Mouse (Mus musculus): ENCODE measurements at regions not wholly inside any gene's neighbourhood (a gene's known extent, or its start where the extent isn't known, plus 50 kb on each side); places are given as distances from the start of the nearest gene placed in this dataset.

DNA sequence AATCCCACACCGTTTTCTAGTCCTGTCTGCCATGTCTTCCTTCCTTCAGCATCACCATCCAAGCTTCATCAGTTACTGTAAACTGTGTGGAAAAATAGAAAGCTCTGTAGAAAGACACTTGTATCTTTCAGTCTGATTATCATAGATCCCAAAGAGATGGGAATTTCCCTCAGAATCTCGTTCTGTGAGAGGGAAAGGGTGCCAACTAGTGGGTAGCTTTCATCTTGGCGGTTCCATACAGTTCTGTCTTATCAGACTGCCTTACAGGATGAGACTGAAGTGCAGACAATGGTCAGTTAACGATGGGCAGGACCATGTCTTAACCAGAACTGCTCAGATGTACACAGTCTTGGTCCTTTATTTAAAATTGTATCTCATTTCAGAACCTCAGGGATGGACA lies 243.9 kb downstream of the Gadd45g start:
- no peaks in the 10 kb centered on the region for H3K27me3 ChIP-seq
- no peak overlapping the region for H3K4me2 ChIP-seq
- WGBS, result 70% methylated on average over 4 of the region's 4 CpGs
- no peak for ATAC-seq (ENCODE audit: low FRiP score)
- H3K36me3 ChIP-seq (replicated peaks), result no peaks in the 10 kb centered on the region
- no peak overlapping the region for H3K4me3 ChIP-seq (replicated peaks)
- no peak overlapping the region for H3K27ac ChIP-seq
- no peak overlapping the region for H3K9ac ChIP-seq
- peaks cover 11% of the 10 kb centered on the region; the same call in 1 of the 2 replicates for H3K4me1 ChIP-seq
- H3K9me3 ChIP-seq, result no peaks in the 10 kb centered on the region

GRCm38 (mm10) chr13:52094785-52095184 lies 248.3 kb downstream of the Gadd45g start:
- H3K9me3 ChIP-seq, result no peaks in the 10 kb centered on the region
- no peak overlapping the region for H3K9ac ChIP-seq
- H3K27ac ChIP-seq, result no peak overlapping the region
- H3K36me3 ChIP-seq (replicated peaks), result no peaks in the 10 kb centered on the region
- ATAC-seq (ENCODE audit: low FRiP score), result no peak
- 92% methylated on average over 7 of the region's 7 CpGs for WGBS
- H3K27me3 ChIP-seq, result no peaks in the 10 kb centered on the region
- no peak overlapping the region for H3K4me2 ChIP-seq
- peaks cover 6% of the 10 kb centered on the region; the same call in 1 of the 2 replicates for H3K4me1 ChIP-seq
- H3K4me3 ChIP-seq (replicated peaks), result no peak overlapping the region

GRCm38 (mm10) chr13:52096506-52096905 lies 250.0 kb downstream of the Gadd45g start:
- H3K4me2 ChIP-seq, result no peak overlapping the region
- no peak overlapping the region for H3K9ac ChIP-seq
- H3K4me3 ChIP-seq (replicated peaks), result no peak overlapping the region
- no peaks in the 10 kb centered on the region for H3K9me3 ChIP-seq
- peaks cover 2% of the 10 kb centered on the region; the same call in 1 of the 2 replicates for H3K27me3 ChIP-seq
- no peak overlapping the region for H3K27ac ChIP-seq
- WGBS, result 87% methylated on average over 7 of the region's 7 CpGs
- H3K4me1 ChIP-seq, result peaks cover 6% of the 10 kb centered on the region; the same call in 1 of the 2 replicates
- no peak for ATAC-seq (ENCODE audit: low FRiP score)
- no peaks in the 10 kb centered on the region for H3K36me3 ChIP-seq (replicated peaks)

DNA sequence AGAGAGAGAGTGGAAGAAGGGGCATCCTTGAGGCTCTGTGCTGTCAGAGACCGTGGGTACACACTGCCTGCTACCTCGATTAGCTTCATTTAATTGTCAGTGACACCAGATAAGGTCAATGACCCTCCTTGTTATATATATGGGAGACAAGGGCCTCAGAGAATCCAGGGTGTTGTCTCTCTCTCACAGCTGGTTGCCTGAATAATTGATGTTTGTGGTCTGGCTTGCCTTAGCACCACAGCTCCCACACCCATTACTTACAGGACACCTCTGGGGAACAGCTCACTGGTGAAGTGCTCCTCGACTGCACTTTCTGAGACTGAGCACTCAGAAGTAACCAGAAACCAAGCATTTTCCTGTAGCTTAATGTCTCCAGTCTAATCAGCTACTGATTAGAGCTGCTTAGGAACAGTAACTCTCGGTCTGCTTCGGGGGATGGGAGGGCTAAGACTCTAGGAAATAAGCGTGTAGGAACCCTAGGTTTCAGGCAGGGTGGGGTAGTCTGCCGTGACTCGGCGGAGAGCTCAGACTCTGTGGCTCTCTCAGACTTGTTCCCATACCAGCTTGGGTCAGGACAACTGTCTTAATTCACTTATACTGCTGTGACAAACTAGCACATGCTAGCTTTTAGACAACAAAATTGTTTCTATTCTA lies 259.6 kb downstream of the Gadd45g start:
- Histone ChIP-seq H3K27me3 (peaks cover 15% of the 10 kb centered on the region), H3K4me1 (peaks cover 20% of the 10 kb centered on the region), H3K4me3 (replicated peaks) (no peak overlapping the region), H3K36me3 (replicated peaks) (no peaks in the 10 kb centered on the region), H3K4me2 (no peak overlapping the region), H3K27ac (no peak overlapping the region), H3K9me3 (no peaks in the 10 kb centered on the region), H3K9ac (no peak overlapping the region)
- ATAC-seq (ENCODE audit: low FRiP score), result no peak
- WGBS, result 67% methylated on average over 9 of the region's 9 CpGs

GRCm38 (mm10) chr13:52108349-52108921 lies 262.0 kb downstream of the Gadd45g start:
- H3K9ac ChIP-seq, result no peak overlapping the region
- peaks cover 9% of the 10 kb centered on the region for H3K27me3 ChIP-seq
- no peaks in the 10 kb centered on the region for H3K36me3 ChIP-seq (replicated peaks)
- 19% methylated on average over 8 of the region's 8 CpGs for WGBS
- ATAC-seq (ENCODE audit: low FRiP score), result peak; percentile 80
- peaks cover 20% of the 10 kb centered on the region for H3K4me1 ChIP-seq
- no peak overlapping the region for H3K4me3 ChIP-seq (replicated peaks)
- no peaks in the 10 kb centered on the region for H3K9me3 ChIP-seq
- H3K4me2 ChIP-seq, result peak overlapping the region; percentile 26
- H3K27ac ChIP-seq, result peak overlapping the region; percentile 76

DNA sequence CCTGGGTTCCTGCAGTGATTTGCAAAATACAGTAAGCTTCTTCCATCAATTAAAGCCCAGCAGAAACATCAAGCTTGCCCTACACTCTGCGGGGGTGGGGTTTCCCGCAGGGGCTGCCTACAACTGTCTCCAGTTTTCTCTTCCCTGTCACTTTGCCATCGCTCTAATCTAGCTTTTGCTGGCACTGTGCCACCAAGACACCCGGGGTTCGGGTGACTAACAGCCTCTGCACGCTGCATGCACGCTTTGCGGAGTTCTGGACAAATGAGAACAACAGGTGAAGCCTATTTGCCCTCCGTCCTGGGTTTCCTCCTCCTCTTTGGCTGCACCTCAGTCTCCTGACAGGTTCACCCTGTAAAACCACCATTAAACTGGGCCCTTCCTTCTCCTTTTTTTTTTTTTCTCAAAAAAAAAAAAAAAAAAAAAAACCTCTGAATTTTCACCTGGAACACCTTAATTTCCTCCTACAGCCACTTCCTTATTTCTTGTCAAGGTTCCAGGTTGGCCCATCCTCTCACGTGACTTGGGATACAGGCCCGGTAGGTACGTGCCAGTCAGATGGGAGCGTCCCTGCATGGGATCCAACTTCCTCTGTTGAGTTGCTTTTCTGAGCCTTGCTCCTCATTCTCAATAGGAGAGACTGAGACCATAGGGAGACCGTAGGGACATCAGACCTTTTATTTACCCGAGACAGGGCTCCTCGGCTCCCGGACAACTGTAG lies 262.7 kb downstream of the Gadd45g start:
- ATAC-seq (ENCODE audit: low FRiP score), result peak; percentile 53
- Histone ChIP-seq H3K36me3 (replicated peaks) (no peaks in the 10 kb centered on the region), H3K9me3 (no peaks in the 10 kb centered on the region), H3K4me3 (replicated peaks) (no peak overlapping the region), H3K4me2 (peak overlapping the region; percentile 26; the same call in 1 of the 2 replicates), H3K9ac (no peak overlapping the region), H3K27me3 (peaks cover 4% of the 10 kb centered on the region), H3K4me1 (peaks cover 24% of the 10 kb centered on the region), H3K27ac (peak overlapping the region; percentile 76)
- 62% methylated on average over 17 of the region's 17 CpGs for WGBS

GRCm38 (mm10) chr13:52110750-52111149 lies 264.3 kb downstream of the Gadd45g start:
- 80% methylated on average over 9 of the region's 9 CpGs for WGBS
- no peaks in the 10 kb centered on the region for H3K36me3 ChIP-seq (replicated peaks)
- no peak overlapping the region for H3K9ac ChIP-seq
- no peak overlapping the region for H3K27ac ChIP-seq
- peaks cover 24% of the 10 kb centered on the region for H3K4me1 ChIP-seq
- ATAC-seq (ENCODE audit: low FRiP score), result no peak
- H3K4me3 ChIP-seq (replicated peaks), result no peak overlapping the region
- H3K9me3 ChIP-seq, result no peaks in the 10 kb centered on the region
- no peak overlapping the region for H3K4me2 ChIP-seq
- H3K27me3 ChIP-seq, result peaks cover 4% of the 10 kb centered on the region; the same call in 1 of the 2 replicates

DNA sequence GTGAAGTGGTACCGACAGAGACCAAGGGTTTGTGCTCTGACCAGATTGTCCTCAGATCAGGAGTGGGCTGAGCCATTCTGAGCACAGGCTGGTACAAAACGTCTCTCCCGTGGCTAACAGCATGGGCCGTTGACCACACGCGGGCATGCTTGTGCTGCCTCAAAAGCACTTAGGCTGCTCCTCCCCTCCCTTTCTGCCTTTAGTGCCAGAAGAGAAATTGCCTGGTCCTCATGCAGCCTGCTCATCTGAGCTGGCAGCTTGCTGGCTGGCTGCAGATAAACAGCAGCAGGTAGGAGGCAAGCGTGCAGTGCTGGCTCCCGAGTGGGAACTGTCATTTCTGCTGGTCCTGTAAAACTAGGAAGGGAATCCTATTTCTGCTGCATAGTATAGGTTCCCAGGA lies 267.1 kb downstream of the Gadd45g start:
- H3K36me3 ChIP-seq (replicated peaks), result no peaks in the 10 kb centered on the region
- H3K4me2 ChIP-seq, result no peak overlapping the region
- no peak overlapping the region for H3K4me3 ChIP-seq (replicated peaks)
- no peak overlapping the region for H3K9ac ChIP-seq
- H3K9me3 ChIP-seq, result no peaks in the 10 kb centered on the region
- H3K27ac ChIP-seq, result no peak overlapping the region
- WGBS, result 55% methylated on average over 8 of the region's 8 CpGs
- 0 out of 2 replicates have a peak, but pooled peaks have one; percentile 47 for ATAC-seq (ENCODE audit: low FRiP score)
- H3K27me3 ChIP-seq, result peaks cover 4% of the 10 kb centered on the region; the same call in 1 of the 2 replicates
- peaks cover 11% of the 10 kb centered on the region for H3K4me1 ChIP-seq

GRCm38 (mm10) chr13:52114431-52114830 lies 268.0 kb downstream of the Gadd45g start:
- peaks cover 4% of the 10 kb centered on the region; the same call in 1 of the 2 replicates for H3K27me3 ChIP-seq
- ATAC-seq (ENCODE audit: low FRiP score), result no peak
- H3K27ac ChIP-seq, result no peak overlapping the region
- H3K9me3 ChIP-seq, result no peaks in the 10 kb centered on the region
- H3K4me1 ChIP-seq, result peaks cover 9% of the 10 kb centered on the region; the same call in 1 of the 2 replicates
- H3K4me2 ChIP-seq, result no peak overlapping the region
- 92% methylated on average over 7 of the region's 7 CpGs for WGBS
- no peak overlapping the region for H3K9ac ChIP-seq
- no peaks in the 10 kb centered on the region for H3K36me3 ChIP-seq (replicated peaks)
- H3K4me3 ChIP-seq (replicated peaks), result no peak overlapping the region

DNA sequence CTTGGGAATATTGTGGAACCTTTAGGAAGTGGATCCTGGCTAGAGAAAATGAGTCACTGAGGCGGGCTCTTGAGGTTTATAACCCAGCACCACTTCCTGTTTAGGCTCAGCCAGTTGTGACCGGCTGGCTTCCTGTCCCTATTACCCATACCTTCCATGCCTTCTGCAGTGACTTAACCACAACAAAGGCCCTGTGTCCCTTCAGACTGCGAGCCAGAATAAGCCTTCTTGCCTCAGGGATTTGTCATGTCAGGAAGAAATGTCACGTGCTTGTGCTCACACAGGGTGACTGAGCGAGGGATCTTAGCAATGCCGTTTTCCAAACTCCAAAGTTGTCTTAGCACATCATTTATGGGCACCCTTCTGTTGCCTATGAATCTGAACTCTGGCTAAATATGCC lies 268.5 kb downstream of the Gadd45g start:
- Histone ChIP-seq H3K27me3 (peaks cover 4% of the 10 kb centered on the region; the same call in 1 of the 2 replicates), H3K36me3 (replicated peaks) (no peaks in the 10 kb centered on the region), H3K9me3 (no peaks in the 10 kb centered on the region), H3K9ac (no peak overlapping the region), H3K4me1 (peaks cover 11% of the 10 kb centered on the region; the same call in 1 of the 2 replicates), H3K4me3 (replicated peaks) (no peak overlapping the region), H3K27ac (no peak overlapping the region), H3K4me2 (no peak overlapping the region)
- ATAC-seq (ENCODE audit: low FRiP score), result no peak
- WGBS, result 87% methylated on average over 6 of the region's 6 CpGs

DNA sequence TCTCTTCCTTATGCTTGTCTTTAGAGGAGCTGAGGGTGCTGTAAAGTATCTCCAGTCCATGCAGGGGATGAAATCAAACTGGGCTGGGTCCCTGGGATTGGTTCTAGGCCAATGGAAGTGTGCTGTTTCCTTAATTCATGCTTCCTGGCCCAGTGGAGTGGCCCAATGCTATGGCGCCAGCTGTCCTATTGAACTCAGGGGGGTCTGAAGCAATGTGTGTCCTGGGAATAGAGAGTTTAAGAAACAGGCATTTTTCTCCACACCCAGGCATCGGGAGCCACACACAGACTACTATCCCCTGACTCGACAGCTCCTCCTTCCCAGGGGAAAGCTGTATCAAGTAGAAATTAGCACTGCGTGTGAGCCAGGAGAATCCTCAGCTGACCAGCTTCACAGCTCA lies 269.8 kb downstream of the Gadd45g start:
- Histone ChIP-seq H3K4me3 (replicated peaks) (no peak overlapping the region), H3K4me1 (peaks cover 11% of the 10 kb centered on the region; the same call in 1 of the 2 replicates), H3K27ac (no peak overlapping the region), H3K36me3 (replicated peaks) (no peaks in the 10 kb centered on the region), H3K9ac (no peak overlapping the region), H3K4me2 (no peak overlapping the region), H3K27me3 (peaks cover 4% of the 10 kb centered on the region; the same call in 1 of the 2 replicates), H3K9me3 (no peaks in the 10 kb centered on the region)
- 80% methylated on average over 4 of the region's 4 CpGs for WGBS
- no peak for ATAC-seq (ENCODE audit: low FRiP score)

- Histone ChIP-seq H3K9ac (no peak overlapping the region), H3K27ac (no peak overlapping the region), H3K9me3 (no peaks in the 10 kb centered on the region), H3K4me3 (replicated peaks) (no peak overlapping the region), H3K4me2 (no peak overlapping the region), H3K36me3 (replicated peaks) (no peaks in the 10 kb centered on the region), H3K4me1 (peaks cover 11% of the 10 kb centered on the region; the same call in 1 of the 2 replicates), H3K27me3 (peaks cover 1% of the 10 kb centered on the region; the same call in 1 of the 2 replicates)
- no peak for ATAC-seq (ENCODE audit: low FRiP score)
- 81% methylated on average over 4 of the region's 4 CpGs for WGBS
These were observed 270.3 kb downstream of the Gadd45g start for GRCm38 (mm10) chr13:52116756-52117155.
